Mouse (Mus musculus): ENCODE measurements around the gene Scyl2.
"Not testable (repeated sequence)": the region's sequence is repeated elsewhere in the genome, so short reads cannot be mapped to it uniquely, and the experiment has no call there.

Scyl2 gene

DNA sequence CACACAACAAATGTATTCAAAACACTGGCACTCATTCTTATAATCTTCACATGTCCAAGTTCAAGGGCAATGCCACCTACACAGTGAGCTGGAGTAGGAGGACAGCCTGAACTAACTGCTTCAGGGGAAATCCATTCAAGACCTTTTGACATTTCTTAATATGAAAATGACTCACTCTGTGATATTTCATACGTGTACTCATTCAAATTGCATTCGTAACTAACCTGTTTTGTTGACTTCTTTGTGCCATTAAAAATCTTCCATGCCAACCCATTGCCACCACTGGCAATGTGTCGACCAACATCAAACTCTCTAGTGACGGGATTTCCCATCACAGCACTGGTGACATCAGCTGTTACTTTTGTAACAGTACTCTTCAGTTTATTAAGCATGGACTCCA, 8.0 kb downstream of the Scyl2 start:
- no peak for DNase-seq

DNA sequence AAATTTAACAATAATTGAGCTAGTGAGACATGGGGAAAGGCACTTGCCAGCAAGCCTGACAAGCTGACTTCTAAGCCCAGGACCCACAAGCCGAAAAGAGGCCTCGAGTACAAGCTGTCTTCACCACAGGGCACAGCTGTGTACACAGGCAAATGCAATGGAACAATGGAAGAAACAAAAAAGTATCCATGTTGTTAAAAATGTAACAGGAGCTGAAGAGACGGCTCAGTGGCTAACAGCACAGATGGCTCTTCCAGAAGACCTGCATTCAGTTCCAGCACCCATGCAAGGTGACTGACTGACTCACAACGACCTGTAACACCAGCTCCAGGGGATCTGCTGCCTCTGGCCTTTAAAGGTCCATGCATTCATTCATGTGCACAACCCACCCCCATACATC, 9.5 kb downstream of the Scyl2 start:
- no peak for DNase-seq

DNA sequence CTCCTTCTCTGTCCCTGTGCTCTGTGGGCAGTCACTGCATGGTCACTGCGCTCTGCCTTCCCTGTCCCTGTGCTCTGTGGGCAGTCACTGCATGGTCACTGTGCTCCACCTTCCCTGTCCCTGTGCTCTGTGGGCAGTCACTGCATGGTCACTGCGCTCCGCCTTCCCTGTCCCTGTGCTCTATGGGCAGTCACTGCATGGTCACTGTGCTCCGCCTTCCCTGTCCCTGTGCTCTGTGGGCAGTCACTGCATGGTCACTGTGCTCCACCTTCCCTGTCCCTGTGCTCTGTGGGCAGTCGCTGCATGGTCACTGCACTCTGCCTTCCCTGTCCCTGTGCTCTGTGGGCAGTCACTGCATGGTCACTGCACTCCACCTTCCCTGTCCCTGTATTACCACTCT, 15.7 kb downstream of the Scyl2 start:
- not testable (repeated sequence) for DNase-seq

DNA sequence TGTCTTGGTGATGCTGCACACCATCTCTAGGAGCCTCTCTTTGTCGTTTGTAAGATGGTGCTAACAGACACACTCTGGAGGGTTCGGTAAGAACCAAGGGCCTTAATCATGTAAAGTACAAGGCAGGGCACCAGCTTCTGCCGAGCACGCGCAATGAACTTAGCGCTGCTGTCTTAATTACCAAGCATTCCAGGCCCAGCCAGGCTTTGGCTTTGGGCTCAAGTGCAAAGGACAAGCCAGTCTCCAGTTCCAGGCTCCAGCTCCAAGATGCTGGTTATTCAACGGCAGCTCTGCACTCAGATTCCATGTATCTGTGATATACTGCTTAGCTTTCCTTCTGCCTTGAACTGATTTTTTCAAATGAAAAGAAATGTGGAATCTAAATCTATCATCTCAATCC, 18.5 kb downstream of the Scyl2 start:
- no peak for DNase-seq

DNA sequence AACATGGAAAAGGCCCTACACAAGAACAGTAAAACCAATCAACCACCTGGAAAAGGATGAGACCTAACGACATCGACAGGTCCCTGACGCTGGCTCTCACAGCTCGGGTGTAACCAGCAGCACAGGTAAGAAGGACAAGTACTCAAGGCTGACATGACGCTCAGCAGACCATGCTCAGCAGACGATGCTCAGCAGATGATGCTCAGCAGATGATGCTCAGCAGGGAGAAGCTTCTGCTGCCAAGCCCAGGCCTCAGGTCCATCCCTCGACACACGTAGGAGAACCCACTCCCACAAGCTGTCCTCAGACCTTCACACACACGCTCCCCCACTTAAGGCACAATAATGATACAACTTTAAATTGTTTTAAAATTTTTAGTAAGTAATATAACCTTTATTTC, 20.4 kb downstream of the Scyl2 start:
- DNase-seq = no peak

DNA sequence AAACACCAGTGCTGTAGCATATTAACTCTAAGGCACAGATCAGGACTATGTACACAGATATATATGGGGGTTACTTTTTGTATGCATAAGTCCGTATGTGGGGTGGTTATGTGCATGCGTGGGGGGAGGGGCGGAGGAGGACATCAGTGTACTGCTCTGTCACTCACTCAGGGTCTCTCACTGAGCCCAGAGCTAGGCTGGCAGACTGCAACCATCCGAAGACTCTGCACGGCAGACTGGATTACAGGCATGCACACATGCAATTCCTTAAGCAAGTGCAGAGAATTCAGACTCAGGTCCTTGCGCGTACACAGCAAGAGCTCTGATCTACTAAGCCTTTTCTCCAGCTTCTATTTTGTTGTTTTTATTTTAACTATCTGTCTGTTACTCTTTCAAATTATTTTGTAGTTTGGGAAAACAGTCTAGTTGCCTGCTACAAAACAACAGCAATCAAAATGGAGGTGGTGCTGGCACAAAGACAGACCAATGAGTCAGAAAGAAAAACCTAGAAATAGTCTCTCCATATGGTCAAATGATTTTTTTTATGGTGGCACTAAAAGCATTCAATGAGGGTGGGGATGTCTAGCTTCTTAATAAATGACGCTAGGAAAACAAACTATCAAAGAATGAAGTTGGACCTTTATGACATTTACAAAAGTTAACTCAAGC, 21.0 kb downstream of the Scyl2 start:
- no peak for DNase-seq

DNA sequence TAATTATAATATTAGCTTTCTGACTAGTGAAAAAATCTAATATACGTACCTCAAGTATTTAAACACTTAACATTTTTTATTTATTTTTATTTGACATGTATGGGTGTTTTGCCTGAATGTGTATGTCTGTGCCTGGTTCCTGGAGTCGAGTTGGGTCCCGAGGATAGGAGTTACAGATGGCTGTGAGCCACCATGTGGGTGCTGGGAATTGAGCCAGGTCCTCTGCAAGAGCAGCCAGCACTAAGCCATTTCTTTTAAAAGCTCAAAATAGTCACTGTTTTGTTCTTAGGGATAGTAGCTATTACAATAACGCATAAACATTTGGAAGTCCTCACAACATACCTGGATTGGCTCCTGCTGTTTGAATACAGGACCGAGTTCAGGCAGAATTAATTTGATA, 29.7 kb downstream of the Scyl2 start:
- DNase-seq = no peak

DNA sequence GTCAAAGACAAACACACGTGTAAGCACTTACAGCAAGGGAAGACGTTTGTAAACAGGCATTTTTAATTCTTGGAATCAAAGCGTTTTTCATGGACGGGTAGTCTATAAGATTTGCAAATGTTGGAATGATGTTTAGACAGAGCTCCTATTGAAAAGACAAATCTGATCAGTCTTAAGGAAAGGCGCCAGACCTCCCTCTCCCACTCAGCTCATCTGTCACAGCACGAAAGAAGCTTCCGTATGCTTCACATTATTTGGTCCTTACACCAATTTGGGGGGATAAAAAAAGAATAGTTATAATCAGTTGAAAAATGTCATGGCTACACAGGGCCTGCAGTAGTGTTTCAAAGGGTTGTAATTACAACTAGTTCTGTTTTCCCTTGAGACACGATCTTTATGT, 33.2 kb downstream of the Scyl2 start:
- no peak for DNase-seq

DNA sequence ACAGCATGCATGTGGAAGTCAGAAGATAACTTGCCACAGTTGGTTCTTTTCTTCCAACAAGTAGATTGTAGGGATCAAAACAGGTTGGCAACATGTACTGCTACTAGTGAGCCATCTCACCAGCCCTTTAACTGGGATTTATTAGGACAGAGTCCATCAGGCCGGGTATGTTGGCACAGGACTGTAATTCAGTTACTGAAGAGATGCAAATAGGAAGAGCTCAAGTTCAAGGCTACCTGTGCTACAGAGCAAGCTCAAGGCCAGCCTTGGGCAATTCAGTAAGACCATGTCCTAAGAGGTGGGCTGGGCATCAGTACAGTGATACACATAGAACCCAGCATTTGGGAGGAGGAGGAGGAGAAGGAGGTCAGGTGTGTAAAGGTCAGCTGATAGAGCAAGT, 34.4 kb downstream of the Scyl2 start:
- no peak for DNase-seq

DNA sequence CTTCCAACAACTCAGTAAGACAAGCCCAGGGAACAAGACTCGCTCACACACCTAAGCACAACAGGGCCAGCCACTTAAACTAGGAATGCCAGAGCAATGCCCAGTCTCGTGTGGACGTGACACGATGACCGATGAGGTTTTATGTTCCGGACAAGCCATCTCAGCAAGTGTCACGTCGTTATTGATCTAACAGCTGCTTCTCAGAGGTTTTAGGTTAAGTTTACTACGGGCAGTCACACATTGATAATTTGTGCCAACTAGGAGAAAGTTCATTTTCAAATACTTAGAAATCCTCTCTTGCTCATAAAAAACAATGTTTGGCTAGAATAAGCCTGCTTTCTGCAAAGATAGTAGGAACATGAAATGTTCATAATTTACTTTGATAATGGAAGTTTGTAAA, 39.2 kb downstream of the Scyl2 start:
- DNase-seq = no peak

DNA sequence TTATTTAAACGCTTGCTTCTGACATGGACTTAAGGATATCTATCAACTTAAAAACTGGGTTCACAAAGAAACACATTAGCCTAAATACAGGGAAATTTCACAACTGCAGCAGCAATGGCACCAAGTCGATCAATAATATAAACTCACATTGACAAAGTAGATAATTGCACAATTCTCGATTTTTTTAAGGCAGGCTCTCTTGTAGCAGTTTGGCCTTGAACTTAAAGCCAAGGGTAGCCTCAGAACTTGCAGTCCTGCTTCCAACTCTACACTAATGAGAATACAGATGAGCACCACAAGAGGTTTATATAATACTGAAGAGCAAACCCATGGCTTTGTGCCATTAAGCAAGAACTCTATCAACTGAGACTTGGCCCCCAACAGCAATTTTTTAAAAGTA, 49.1 kb downstream of the Scyl2 start:
- DNase-seq = no peak

DNA sequence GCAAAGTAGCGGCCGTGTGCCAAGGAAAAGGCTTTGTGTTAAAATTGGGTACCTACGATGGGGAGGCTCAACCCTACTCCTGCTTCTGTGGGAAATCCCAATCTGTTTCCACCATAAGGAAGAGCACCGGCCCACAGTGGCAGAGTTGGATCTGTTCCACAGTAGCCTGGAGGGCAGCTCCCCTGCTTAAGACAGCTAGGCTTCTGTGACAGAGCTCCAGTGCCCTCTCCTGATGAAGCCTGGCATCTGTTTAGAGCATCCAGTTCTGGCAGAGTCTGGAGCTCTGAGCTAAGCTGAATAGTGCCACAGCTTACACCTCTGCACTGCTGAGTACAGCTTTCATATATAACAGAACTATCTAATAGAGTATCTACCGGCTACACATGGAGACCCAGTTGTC, 51.1 kb downstream of the Scyl2 start:
- no peak for DNase-seq

DNA sequence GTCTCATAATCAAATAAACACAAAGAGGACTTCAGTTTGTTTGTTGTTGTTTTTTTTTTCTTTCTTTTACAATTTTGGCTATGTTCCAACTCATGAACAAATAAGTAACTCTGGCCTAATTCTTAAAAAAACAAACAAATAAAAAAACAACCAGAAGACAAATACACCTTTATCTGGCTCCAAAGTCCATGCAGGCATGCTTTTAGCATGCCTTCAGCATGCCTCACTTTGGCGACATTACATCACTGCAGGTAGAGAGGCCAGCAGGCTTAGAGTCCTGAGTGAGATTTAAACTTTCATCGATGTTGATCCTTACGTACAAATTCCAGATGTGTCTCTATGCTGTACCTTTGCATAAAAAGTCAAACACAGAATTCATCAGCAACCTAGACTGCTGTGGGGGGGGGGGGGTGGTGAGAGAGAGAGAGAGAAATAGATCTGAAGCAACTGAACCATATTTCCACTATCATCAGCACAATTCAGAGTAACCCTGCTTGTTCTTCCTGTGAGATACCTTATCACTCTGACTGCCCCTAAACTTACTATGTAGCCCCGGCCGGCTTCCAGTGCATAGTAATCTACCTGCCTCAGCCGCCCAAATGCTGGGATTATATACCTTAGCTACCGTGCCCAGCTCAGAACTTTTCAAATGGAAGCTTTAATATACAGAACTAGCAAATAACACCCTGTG, 52.2 kb downstream of the Scyl2 start:
- DNase-seq = no peak

DNA sequence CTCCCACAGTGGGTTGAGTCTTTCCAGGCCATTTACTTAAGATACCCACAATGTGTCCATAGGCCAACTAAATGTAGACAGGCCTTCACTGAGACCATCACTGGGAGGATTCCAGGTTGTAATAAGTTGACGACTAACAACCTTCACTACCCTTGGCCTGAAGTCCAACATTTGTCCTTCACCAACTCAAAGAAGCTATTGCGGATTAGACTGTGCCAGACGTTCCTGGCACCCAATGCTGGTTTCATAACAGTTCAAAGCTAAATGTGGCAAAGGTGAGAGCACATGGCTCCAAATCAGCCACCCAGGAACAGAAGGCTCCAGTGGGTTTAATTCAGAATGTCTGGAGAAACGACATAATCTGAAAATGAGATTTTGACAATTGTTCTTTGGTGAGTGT, 53.0 kb downstream of the Scyl2 start:
- DNase-seq = no peak

DNA sequence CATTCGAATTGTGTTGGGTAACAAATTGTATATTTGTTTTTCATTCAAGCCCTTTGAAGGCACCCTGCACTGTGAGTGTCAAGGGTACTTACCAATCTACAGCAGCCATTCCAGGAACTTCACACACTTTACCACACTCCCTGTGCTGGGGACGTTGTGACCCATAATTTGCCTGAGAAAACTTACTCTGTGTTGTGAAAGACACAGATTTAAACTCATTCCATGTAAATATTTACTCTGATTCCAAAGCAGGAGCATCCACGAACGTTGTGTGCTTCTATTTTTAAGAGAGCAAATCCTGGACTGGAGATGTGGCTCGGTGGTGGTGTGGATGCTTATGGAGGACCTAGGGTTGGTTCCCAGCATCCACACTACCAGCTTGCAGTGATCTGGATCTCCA, 54.3 kb downstream of the Scyl2 start:
- no peak for DNase-seq

DNA sequence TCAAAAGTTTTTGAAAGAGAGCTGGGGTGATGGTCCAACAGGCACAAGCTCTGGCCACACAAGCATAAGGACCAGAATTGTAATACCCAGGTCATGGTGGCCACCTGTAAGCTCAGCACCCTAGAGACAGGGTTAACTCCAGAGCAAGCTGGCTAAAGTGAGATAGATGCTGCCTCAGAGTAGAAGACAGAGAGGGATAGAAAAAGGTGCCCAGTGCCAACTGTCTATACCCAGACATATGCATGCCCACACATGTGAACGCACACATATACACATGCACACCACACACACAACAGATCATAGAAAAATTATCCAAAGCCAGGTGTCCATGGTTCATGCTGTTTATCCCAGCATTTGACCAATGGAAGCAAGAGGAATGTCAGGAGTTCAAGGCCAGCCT, 55.5 kb downstream of the Scyl2 start:
- DNase-seq = no peak

DNA sequence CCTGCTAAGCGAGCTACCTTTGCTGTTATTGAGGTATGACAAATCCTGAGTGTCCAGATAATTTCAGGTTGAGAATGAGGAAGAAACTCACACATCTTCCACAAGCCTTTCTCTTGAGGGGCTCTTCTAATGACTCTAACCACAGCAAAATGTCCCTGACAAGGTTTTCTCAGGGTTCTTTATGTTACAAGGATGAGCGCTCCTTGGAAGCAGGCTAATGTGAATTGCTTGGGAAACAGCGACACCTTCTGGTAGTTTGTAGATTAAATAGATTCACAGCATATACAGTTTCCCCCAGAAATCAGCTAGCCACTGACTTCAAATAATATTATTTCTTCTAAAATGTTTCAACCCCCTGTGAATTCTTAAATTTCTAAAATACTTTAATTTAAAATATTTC, 56.0 kb downstream of the Scyl2 start:
- peak in 1 of 2 experiments; percentile 56 for DNase-seq

DNA sequence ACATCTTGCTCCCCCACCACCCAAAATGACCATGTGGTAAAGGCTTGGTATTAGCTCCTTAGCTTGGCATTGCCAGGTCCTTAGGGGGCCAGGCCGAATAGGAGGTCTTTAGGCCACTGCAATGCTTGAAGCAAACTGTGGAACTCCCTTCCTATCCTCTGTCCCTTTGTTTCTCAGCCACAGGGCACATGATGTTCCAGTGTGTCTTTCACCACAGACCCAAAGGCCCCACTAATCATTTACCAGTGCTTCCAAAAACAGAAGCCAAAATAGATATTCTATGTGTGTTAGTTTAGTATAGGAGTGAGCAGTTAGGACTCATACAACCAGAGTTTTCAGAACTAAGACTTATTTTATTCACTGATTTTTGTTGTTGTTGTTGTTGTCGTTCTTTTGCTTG, 59.4 kb downstream of the Scyl2 start:
- DNase-seq = no peak

DNA sequence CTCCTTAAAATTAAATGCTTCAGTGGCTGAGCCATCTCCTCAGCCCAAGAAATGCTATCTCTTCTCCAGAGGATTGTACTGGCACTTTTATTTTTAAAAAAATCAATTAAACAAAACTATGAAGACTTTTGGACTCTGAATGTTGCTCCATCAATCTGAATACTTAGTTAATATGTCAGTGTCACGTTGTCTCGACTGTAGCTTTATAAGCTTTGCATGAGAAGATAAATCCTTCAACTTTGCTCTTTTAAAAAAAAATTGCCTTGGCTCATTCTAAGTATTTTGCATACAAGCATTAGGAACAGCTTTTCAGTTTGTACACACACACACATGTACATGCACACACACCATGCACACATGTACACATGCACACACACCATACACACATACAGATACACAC, 61.9 kb downstream of the Scyl2 start:
- DNase-seq = no peak

DNA sequence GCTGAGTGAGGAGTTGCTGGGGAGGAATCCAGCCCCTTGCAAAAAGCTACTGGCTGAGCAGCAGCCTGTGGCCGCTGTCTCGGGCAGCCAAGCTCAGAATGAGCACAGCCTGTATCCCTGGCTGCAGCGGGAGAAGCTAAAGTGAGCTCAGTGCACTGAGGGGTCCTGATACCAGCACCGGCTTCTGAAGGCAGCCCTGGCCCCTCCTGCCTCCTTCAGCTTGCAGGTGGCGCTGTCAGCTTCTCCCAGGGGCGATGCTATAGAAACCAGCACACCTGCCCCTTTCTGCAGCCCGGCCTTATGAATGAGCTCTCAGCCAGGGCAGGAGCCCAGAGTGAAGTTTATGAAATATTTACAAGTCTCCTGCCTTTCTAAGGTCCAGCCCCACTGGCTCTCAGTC, 65.0 kb downstream of the Scyl2 start, which contains the start of gene Slc17a8:
Gene Slc17a8, minus strand, starts transcription at position 125 of the 400 bp plus-strand sequence.
- no peak for DNase-seq

DNA sequence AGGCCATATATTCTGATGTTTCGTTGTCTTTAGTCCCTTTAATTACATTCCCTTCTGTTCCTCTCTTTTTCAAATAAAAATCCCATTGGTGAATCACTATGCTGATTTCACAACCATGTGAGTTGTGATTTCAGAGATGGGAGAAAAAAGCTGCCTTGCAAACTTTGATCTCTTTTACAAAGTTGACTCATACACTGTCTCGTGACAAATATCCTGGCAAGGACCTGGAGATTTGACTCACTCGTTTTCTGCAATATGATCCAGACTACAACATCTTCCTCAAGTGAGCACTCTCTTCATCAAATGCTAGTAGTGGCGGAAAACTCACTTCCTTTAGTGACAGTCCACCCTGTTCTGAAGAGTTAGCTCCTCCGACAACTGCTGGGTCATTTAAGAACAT, 86.8 kb downstream of the Scyl2 start:
- no peak for DNase-seq

DNA sequence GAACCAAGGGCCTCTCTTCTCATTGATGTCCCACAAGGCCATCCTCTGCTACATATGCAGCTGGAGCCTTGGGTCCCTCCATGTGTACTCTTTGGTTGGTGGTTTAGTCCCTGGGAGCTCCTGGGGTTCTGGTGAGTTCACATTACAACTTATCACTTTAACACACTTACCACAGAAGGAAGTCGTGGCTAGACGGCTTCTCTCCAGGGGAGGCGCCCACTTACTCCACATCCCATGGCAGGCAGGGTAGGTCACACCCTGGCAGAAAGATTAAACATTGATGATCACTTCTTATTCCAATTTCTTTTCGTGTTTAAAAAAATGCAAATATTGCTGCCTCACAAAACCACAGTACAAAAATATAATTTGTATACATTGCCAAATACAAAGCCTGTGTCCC, 88.8 kb downstream of the Scyl2 start:
- DNase-seq = no peak

DNA sequence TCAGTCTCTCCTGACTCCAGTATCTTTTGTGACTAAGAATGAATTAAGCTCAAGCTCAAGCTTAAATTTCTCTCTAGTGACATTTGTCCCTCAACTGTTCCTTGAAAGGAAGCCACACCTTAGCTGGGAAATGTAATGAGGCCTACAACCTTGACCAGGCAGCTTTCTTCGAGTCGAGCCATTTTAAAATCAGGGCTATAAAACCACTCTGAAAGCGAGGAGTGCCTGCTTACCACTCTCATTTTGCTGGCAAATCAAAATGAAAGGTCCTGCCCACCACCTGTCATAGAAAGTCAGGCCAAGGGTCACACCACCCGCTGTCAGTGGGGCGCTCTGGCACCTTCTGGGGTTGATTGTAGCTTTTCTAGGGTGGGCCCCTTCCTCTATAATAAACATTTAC, 90.2 kb downstream of the Scyl2 start:
- no peak for DNase-seq

DNA sequence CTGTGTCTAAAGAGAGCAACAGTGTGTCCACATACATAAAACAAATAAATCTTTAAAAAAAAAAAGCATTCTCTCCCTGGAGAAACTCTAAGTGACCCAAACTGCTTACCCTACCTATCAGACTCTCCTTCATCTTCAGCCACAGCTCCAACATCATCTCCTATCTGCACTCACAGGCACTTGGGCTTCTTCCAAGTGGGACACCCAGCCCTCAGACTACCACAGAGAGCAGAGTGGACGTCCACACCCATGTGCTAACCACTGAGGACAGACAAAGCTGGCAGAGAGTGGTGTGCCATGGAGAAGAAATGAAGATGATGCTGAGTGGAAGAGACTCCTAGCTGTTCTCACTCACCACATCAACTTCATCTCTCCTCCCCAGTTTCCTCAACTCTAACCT, 90.6 kb downstream of the Scyl2 start:
- DNase-seq = no peak

DNA sequence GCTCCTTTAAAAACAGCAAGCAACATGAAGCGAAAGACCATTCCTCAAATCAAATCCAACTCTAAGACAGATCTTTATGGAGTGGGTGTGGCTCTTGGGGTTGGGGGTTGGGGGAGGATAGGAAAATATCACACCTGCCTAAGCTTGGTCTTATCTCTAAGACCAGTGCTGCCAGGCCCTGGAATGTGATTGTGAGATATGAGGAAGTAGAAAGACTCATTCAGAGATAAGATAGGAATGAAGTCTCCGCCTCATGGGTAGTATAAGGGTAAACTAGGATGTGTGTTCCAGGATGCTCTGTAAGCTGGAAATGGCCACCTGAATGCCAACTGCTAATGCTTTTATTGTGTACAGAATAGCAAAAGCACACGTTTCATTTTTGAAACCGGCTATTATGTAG, 91.8 kb downstream of the Scyl2 start:
- no peak for DNase-seq
